Mouse (Mus musculus) testis, adult 2 months (tissue): ENCODE measurements around the gene Ssbp3.

ENCODE experiments used
- CTCF ChIP-seq: fragments of 200-500 bp; IDR thresholded peaks from 2 replicates; pipeline ENCODE4 v1.5.1; 2012; ENCODE audit warnings: low read depth, mild to moderate bottlenecking, inconsistent platforms, low read length, moderate library complexity; ENCODE audit not compliant: control insufficient read depth, insufficient read depth, insufficient replicate concordance
- POLR2A ChIP-seq: fragments of 200-500 bp; IDR thresholded peaks from 2 replicates; pipeline ENCODE4 v1.6.1; 2012; ENCODE audit warnings: low read depth, mild to moderate bottlenecking, inconsistent platforms, low read length, moderate library complexity; ENCODE audit not compliant: control insufficient read depth

- TF ChIP-seq POLR2A: no peak
- no peak for TF ChIP-seq CTCF
Observed at GRCm38 (mm10) chr4:106899471-106899870, 11.0 kb upstream of the Ssbp3 start.
